Mouse (Mus musculus): Measurements from ENCODE around the gene Farp1. TPM values are rescaled to one million over a fixed set of nuclear protein-coding genes. Genes with fewer than 3 reads are reported as not detected.
A peak's percentile ranks its signal among the peaks of the same experiment; 100 is the strongest.
"Not testable (repeated sequence)": the region's sequence is repeated elsewhere in the genome, so short reads cannot be mapped to it uniquely, and the experiment has no call there.

Gene Farp1
- total RNA-seq, 4 experiments from 2014 or later = 125 to 132 (median 132) TPM

DNA sequence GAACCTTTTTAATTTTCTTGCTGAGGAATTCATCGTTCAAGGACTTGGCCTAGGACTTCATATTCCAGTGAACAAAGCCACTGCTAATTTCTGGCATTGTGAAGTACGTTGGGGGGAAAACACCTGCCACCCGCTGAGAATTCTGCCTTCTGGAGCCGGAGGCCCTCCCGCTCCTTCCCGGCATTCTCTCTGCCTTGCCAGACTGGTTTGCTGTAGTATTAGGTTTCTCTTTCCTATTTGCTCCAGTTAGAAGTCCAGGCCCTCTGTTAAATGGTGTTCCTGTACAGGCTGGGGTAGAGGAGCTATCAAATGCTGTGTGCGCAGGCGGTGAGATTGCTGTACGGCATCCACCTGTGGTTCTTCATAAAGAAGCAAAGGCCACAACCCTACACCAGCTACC is 68.5 kb downstream of the Farp1 start:
- no peak for DNase-seq (ENCODE audit: low spot score in 2 of 2)

DNA sequence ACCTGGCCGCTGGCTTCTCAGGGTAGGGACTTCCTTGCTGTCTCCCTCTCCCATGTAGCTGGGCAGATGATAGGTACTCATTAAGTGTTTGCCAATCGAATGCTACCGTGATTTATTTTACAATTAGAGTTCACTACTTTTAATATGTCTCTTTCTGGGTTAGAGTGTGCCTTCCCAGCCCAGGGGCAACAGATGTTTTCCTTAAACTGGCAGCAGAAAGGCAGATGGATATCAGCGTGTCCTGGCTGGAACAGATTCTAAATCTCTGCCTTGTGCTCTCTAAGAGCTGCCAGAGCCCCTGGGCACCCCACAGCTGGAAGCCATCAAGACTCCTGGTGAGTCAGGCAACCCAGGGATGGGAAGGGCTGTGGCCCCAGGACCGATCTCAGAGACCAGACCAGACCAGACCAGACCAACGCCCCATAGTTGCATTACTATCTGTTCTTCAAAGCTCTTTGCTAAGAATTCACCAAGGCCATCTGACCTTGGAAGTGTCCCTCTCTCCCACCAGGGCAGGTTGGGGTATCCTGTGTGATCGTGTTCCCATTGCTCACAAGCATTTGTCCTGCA is 69.8 kb downstream of the Farp1 start:
- no peak for DNase-seq (ENCODE audit: low spot score in 2 of 2)

- DNase-seq (ENCODE audit: low spot score in 2 of 2) = no peak
These were observed 71.9 kb downstream of the Farp1 start for GRCm38 (mm10) chr14:121106906-121107305.

GRCm38 (mm10) chr14:121107707-121108285 is 72.8 kb downstream of the Farp1 start:
- DNase-seq (ENCODE audit: low spot score in 2 of 2) = no peak

DNA sequence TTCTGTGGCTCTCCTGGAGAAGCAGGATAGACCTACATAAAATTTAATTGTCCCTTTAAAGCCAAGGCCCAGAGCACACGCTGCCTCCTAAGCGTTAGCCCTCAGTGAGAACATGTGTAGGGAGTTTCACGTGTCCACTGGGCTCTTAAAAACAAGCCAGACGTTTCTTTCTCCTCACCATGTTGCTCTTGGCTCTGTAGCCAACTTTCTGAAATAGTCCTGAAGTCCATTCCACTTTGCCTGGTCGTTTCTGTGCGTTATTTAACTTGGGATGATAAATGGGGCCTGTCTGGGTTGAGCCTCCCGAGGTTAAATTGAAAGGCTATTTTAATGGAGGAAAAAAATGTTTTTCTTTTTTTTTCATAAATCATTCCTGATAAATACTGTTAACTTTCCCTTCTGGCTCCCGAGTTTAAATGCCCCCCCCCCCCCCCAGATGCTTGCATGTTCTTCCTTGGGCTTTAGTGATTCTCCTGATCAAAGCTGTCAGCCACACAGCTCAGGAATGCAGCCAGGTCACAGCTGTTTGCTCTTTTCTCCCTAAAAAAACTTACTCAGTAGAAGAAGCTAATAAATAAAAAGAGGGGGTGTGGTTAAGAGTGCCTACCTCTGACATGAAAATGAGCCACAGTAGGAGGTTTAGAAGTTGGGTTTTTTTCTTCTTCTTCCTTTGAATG is 73.6 kb downstream of the Farp1 start:
- DNase-seq (ENCODE audit: low spot score in 2 of 2) = no peak

DNA sequence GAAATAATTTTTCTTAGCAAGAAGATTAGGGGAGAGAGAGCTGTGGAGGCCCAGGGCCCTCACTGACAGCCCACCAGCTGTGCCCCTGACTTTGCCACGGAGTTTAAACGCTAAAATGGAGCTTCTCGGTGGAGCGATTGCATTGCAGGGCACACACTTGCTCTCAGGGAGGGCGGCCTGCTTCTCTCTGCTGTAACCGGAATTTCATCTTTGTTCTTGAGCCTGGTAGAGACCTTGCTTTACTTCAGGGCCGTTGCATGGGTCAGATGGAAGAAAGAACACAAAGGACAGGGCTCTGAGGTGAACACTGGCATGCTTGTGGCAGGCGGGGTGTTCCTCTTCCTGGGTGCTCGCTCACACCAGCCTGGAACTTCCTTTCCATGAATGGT is 74.1 kb downstream of the Farp1 start:
- no peak for DNase-seq (ENCODE audit: low spot score in 2 of 2)

DNA sequence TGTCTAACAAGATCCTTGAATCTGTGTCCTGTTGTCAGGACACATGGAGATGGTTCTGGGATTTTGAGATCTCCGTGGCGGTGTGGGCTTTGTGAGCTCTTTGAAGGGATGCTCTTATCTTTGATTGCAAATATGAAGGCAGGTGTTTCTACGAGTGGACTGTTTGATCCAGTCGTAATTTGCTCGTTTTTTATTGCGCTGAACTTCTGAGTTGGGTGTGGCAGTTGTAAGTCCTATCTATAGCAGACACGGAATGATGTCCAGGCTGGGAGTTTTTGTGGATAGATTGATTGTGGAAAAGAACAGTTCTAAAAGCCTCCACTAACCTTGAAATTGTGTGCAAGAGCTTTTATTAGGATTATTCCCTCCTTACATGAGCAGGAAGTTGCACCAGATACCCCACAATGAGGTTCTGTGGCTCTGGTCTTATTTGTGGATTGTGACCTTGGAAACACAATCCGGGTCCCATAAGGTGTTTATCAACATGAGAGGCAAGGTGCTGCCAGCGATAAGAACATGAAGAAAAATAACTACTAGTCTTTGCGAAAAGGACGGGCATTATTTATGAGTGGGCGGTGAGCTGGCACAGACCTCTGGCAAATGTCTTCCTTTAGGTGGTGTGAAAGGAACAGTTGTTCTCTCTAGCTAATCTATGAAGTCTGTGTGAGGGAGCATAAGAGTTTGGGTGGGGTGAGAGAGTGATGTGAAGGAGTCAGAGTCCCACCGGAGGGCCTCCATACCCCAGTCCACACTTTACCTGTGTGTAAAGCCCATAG is 75.7 kb downstream of the Farp1 start:
- no peak for DNase-seq (ENCODE audit: low spot score in 2 of 2)

DNA sequence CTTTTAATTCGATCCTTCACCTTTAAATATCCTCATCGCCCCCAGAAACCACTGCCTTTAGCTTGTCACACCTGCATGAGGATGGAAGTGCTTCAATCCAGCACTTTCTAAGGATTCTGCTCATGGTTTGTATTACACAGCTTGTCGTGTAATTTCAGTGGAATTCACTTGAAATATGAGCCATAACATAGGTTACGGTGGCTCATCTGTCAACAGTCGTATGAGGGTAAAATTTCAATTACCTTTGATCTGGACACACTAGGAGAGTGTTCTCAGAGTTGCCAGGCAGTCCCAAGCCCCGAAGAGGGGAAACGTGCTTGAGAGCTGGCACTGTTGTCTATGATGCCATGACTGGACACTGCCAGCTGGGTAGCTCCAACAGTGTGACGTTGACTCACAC is 77.1 kb downstream of the Farp1 start:
- no peak for DNase-seq (ENCODE audit: low spot score in 2 of 2)

- peak in 1 of 2 experiments; percentile 80 for DNase-seq (ENCODE audit: low spot score in 2 of 2)
These were observed 78.8 kb downstream of the Farp1 start for GRCm38 (mm10) chr14:121113785-121114184.

- DNase-seq (ENCODE audit: low spot score in 2 of 2) = no peak
These were observed 81.7 kb downstream of the Farp1 start for GRCm38 (mm10) chr14:121116696-121117095.

DNA sequence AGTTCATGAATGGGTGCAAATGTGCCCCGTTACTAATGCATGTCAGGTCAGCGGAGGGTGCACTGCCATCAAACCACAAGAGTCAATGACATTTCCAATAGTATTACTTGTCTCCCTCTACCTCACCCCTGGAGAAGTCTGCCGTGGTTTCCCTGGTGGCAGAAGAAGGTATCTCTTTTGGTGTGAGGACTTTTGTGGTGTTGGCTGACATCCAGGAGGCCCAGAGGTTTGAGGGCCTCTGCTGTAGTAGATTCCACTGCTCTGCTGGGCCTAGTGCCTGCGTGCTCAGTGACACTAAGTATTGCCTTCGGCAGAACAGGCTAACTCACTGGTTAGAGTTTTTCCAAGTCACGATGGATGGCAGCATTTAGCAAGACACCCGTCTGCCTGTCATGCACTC is 83.9 kb downstream of the Farp1 start:
- no peak for DNase-seq (ENCODE audit: low spot score in 2 of 2)

DNA sequence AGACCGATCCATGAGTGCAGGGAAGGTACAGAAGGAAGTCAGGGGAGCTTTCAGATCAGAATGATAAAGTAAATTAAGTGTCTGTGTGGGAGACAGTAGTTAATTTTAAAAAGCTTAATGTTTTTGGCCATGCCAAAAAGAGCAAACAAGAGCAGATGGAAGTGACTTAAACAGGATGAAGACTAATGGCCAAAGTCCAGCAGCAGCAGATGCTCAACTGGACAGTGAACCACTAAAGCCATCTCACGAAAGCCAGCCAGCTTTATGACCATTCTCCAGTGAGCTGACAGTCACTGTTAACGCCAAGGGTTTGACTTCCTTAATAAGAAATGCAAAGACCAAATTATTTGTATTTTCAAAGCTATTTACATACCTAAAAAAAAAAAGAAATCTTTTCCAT is 86.7 kb downstream of the Farp1 start:
- no peak for DNase-seq (ENCODE audit: low spot score in 2 of 2)

- no peak for DNase-seq (ENCODE audit: low spot score in 2 of 2)
These were observed 87.9 kb downstream of the Farp1 start for GRCm38 (mm10) chr14:121122852-121123251.

DNA sequence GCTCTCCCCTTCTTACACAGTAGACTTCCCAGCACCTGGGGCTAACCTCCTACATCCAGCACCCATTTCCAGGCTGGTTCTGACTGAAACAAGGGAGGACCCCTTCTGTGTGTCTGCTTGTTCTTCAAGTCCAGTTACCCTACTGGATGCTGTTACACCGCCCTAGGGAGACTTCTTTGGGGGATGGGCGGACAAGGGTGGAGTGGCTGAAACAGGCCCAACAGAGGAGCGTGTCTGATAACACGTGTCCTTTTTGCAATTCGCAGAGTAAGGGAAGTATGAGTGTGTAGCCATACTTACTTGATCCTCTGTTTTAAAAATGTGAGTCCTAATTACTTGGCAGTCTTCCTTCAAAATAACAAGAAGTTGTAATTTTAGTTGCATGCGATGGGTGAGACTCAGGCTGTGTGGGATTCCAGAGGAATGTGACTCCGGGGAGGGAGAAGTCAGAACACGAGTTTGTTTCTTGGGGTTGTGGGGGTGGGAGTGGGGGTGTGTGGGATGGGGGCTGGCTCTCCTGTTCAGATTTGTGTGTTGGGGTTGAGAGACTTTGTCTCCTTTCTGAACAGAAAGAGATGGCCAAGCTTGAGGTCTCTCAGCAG is 89.5 kb downstream of the Farp1 start:
- no peak for DNase-seq (ENCODE audit: low spot score in 2 of 2)

DNA sequence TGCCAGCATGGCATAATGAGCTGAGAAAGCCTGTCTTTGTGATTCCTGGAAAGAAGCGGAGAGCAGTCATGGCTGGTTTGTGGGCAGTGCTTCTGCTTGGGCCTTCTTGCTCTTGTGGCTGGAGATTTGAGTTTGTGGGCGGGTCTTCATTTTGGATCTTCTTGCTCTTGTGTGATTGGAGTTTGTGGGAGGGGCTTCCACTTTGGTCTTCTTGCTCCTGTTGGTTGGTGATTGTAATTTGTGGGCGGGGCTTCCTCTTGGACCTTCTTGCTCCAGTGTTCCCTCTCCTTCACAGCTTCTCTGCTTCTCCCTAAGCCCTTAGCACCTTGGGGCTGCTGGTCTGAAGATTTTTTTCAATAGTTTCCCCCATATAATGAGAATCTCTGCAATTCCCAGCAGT is 90.7 kb downstream of the Farp1 start:
- no peak for DNase-seq (ENCODE audit: low spot score in 2 of 2)

DNA sequence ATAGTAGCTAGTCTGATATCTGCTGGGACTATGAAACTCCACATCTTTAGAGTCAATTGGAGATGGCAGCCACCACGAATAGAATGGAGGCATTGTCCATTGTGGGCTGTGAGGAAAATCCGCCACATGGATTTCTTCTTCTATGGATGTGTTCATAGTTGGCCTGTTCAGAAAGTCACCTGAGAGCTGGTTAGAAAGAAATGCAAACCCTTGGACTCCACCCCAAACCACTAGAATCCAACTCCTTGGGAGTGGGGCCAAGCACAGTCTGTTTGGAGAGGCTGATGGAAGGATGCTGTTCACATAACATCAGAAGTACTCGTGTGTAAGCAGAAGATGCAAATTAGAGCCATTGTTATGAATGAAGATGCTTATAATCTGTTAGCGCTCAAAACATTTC is 91.3 kb downstream of the Farp1 start:
- no peak for DNase-seq (ENCODE audit: low spot score in 2 of 2)

DNA sequence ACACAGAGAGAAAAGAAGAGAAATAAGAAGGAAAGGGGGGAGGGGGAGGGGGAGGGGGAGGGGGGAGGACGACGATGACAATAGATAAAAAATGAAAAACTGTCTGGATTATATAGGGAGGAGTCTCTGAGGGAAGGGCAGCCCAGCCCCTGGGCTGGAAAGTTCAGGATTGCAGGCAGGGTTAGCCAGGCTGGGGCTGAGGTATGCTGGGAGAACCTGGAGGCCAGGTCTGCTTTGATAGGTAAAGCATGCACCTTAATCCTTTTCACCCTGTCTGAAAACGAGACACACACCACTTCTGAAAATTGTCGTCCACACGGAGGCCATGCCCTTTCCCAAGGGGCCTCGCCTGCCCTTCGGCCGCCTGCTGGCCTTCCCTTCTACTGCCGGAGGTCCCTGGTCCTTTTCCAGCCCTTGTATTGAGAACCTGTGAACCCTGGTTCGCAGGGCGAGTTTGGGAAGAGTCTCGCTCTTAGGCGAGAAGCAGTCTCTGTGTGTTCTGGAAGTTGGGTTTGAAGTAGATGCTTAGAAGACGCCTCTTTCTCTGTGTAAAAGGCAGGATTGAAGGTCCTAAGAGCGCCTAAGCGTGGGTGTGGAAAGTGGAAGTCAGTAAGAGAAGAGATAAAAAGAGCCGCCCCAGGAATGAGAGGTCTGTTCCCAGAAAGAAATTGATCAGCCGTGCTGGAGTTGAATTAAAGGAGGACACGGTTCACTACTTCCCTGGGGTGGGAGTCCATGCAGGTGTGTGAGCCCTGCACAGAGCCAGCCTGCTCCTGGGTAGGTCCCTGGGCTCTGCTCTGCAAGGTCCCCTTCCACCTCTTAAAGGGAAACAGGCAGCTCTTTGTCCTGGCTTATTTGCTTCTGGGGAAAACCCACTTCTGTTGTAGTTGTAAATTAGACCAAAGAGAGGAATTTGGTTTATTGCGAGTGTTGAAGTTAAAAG is 94.1 kb downstream of the Farp1 start:
- DNase-seq (ENCODE audit: low spot score in 2 of 2) = no peak

DNA sequence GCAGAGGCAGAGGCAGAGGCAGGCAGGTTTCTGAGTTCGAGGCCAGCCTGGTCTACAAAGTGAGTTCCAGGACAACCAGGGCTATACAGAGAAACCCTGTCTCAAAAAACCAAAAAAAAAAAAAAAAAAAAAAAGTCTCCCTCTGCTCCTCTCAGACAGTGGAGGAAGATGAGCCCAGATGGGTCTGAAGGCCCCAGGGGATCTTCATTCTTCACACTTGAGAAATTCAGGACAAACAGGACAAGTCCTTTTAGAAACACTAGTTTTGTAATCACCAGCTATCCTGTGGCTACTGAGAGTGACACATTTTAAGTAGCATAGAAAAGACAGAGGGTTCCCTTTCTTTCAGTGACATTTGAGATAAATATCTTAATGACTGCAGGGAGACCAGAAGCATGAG is 95.4 kb downstream of the Farp1 start:
- DNase-seq (ENCODE audit: low spot score in 2 of 2) = not testable (repeated sequence)

DNA sequence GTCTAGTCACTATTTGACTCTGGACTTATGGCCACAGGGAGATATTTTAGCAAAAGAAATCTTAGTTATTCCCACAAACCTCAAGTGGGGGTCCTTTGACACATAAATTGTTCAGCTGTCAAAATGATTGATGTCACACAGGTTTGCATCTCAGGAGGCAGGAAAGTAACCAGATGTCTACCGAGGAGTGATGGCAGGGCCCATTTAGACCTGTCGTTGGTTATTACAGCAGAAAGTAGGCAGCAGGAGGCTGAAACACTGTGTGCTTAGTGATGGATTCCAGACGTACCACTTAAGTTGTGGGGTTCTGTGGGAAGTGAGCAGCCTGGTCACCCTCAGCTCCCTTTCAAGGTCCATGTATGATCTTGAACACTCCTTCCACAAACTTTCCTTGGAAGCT is 99.4 kb downstream of the Farp1 start:
- DNase-seq (ENCODE audit: low spot score in 2 of 2) = no peak

- no peak for DNase-seq (ENCODE audit: low spot score in 2 of 2)
These were observed 108.9 kb downstream of the Farp1 start for GRCm38 (mm10) chr14:121143831-121144455.

Measured in left cerebral cortex, adult 8-10 months (tissue).